Mouse (Mus musculus) adrenal gland, adult 8-10 months (tissue): ENCODE measurements around the gene Atp2b2. TPM values are rescaled to one million over a fixed set of nuclear protein-coding genes. Genes with fewer than 3 reads are reported as not detected.

Source experiments
- DNase-seq: peaks from one replicate; pipeline ENCODE4 v3.0.0; 2022
- total RNA-seq, 4 experiments: library from RNA; stranded (reverse); gene quantifications; 2 replicates each; pipeline ENCODE4 v1.2.4; 2022

Gene Atp2b2
- total RNA-seq, 4 experiments from 2014 or later: 6.9 to 13.6 (median 10.4) TPM

DNA sequence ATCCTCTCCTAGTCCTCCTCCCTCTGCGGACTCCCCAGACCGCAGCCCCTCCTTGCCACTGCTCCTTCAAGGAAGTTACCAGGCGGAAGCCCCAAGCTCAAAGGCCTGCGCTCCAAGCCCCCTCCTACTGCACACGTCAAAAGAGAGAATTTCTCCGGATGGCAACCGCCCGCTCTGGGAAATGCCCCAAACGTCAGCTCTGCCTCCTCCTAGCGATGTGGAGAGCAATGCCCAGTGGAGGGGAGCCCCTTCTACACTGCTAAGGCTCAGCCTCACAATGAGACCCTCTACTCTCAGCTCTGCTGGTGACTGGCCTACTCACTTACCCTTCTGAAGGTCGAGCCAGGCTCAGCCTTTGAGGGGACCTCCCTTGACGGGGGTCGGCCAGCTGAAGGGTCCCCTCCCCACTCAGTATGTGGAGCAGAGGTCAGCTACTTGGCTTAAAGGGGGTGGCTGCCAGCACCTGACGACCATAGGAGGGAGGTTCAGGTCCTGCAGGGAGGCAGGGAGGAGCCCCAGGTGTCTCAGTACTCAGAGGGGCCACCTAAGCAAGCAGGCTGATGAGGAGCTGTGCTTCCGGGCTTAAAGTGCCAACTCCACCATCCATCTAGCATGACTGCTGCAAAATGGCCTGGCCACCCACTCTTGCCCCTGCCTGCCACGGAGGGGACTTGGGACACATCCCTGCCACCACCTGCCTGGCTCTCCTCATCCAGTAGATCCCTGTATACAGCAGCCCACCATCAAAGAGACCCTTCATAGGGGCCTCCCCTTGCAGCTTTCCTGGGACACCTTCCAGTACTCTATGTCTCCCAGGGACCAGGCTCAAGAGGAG is 152.2 kb downstream of the Atp2b2 start:
- DNase-seq: no peak

DNA sequence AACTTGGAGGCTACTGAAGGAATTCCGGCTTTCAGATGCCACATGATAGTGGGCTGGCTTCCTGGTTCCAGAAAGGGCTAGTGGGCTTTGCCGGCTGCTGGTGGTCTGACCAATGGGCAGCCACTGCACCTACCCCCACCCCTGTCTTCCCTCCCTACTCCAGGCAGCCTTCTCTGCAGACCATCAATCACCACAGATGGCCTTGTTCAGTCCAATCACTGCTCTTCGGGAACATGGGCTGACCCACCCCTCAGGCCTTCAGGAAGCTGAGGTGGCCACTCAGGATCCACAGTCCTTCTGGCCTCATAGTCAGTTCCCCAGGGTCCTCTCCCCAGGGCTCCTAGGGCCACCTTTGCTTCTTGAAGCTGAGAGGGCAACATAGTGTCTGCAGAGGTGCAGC is 153.2 kb downstream of the Atp2b2 start:
- DNase-seq: no peak

DNA sequence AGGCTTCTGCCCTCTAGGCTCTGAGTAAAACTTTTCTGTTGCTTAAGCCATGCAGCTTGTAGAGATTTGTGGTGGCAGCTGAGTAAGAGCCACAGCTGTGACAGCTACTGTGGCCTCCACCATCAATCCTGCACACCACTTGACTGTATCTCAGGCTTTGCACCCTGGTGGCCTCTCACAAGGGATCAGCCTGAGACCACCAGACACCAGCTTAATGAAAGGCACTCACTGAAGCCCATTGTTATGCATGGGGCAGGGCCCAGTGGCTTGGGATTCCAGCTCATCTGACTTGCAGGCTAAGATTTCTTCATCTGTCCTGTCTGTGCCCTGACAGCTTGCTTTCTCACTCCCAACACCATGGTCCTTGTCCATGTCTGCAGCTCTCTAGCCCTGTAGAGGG is 155.5 kb downstream of the Atp2b2 start:
- no peak for DNase-seq

DNA sequence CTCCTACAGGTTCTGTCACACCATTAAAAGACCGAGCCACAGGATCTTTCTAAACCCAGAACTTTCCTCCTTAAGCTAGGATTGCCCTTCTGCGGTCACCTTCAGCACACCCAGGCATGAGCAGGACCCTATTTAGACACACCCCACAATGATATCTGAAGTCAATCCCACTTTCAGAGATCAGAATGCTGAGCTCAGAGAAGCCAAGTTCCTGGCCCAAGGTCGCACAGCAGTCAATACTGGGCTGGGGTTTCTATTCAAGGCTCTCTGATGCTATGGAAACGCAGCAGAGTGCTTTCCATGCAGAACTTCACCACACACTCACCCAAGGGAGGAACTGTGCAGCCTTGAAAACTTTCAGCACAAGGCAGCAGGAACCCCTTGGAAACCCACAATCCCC is 157.6 kb downstream of the Atp2b2 start:
- no peak for DNase-seq

DNA sequence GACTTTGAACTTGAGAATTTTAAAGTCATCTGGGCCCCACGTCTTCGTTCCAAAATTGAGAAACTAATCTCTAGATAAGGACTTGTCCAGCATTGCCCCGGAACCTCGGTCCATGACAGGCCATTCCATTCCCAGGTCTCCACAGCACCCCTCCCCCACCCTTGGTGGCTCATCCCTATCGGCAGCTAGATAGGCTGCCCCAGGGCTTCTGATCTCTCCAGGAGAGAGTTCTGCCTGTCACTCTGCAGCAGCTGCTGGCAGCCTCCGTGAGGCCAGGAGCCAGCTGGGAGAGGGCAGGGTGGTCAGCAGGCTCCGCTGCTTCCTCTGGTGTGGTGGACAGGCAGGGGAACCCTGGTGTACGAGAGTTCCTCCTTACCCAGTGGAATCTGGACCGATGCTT is 159.2 kb downstream of the Atp2b2 start:
- DNase-seq: no peak

DNA sequence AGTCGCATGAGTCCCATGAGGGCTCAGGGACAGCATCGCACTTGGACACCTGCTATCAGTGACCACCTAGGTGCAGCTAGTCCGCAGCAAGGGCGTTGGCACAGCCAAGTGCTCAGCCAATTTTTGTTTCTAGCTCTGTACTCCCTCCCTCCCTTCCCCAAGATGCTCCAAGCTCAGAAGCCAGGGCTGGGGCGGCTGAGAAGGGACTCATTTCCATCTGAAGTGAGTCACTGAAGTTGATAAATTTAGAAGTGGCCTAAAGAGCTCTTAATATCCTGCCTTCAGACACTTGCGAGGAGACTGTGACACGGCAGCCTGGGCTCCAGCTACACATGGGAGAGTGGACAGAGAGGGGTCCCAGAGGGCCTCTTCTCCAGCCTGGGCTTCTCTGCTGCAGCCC is 160.0 kb downstream of the Atp2b2 start:
- no peak for DNase-seq

DNA sequence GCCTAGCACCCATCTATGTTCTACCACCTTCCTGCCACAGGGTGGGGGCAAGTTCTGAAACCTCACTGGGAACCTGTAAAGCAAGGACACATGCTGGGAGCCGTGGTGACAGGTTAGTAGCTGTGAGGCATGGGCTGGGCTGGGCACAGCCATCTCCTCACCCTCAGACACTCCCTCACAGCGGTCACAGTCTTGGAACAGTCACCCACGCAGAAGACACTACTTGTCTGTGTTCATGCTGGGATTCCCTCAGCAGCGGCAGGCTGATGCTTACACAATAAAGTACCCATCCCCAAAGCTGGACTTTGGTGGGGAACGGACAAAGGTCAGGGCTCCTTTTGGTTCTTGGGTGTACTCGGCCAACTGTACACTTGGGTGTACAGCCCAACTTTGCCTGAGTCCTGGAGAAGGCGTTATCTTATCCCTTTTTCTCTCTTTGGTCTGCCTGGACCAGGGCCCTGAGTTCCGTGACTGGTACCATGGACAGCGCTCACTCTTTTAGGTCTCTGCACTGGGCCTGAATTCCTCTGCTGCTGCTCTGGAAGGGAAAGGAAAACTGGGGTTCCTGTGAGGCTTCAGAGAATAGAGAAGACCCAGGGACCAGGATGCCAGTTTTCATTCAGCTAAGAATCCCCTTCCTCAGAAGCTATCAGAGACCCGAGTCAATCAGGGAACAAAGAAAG is 160.7 kb downstream of the Atp2b2 start:
- DNase-seq: no peak

DNA sequence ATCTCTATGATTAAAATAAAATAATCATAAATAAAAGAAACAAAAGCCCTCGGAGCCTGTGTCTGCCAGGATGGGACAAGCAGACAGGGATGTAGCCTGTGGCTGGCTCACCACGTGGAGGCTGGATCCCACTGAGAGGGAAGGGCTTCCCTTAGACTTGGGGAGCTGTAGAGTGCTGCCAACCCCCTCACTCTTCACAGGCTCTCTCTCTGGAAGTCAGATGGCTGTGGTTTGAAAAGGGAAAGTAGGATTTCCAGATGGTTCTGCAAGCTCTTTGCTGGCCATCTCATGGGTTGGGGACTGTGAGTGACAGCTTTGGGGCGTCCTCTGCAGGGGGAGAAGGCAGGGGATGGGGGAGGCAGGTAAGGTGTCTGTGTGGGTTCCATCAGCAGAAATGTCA is 163.0 kb downstream of the Atp2b2 start:
- no peak for DNase-seq

DNA sequence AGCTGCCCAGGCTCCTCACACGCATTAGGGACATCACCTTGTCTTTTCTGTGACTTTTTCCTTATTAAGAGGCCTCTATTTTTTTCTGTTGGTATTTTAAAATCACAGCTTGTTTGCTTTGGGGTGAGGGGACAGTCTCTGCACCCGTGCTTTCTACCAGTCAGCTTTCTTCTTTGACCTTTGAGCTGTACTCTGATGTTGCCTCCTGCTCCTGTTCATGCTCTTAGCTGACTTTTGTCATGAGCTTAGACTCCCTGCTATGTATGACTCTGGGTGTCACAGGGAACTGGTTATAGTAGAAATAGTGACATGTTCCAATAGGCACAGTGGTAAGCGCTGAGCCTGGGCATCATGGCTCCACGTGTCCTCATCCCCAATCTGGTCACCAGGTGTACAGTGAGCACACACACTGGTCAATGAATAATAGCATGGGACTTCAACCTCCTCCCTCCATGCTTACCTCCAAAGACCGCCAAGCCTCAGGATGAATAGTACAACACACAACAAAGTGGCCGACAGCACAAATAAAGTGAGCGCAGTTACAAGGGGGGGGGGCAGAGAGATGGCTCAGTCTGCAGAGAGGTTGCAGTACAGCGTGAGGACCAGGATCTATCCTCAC is 163.8 kb downstream of the Atp2b2 start:
- no peak for DNase-seq

DNA sequence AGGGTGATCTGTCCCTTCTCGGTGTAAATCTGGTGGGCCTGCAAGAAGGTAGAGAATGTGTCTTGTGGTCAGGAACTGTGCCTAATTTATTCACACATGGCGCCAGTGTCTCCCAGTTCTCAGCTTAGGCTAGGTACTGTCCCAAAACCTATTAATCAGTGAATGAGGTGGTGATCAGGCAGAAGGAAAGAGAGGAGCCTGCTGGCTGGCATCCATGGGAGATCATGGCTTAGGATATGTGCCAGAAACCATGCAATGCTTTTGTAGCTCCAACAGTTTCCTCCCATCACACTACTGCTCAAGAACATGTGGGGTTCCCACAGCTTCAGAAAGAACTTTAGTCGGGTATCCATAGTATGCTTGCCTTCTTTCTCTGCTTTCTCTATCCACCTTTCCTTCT is 165.8 kb downstream of the Atp2b2 start:
- DNase-seq: no peak

DNA sequence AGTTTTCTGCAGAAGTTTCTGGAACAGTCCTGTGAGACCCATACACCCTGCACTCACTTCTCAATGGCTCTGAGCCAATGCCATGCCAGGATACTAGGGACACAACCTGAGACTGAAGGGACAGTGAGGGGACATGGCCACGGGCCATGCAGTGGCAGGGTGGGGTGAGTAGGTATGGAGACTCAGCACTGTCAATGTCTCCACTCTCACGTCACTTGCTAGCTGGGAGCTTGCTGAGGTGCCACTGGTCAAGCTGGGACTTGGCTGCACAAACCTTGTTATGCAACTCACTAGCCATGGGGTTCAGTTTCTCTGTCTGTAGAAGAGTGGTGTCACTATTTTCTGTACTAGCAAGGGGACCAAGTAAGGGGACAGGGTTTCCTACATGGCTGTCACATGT is 167.2 kb downstream of the Atp2b2 start:
- no peak for DNase-seq

DNA sequence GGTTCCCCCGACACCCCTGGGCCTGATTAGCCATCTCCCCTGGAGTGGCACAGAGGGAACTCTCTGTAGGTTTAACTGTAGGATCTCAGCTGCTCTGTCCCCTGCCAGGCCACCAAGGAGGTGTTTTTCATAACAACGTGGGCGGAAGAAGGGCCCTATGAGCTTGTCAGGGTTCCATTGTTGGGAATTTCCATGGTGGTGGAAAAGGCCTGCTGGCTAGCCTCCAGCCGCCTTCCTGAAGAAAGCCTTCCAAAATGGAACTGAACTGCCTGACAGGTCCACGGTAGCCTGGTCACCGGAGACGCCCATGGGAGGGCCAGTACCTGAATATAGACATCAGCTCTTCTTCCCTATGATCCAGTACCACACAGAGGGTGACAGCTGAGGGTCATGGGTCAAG is 169.8 kb downstream of the Atp2b2 start:
- DNase-seq: no peak

DNA sequence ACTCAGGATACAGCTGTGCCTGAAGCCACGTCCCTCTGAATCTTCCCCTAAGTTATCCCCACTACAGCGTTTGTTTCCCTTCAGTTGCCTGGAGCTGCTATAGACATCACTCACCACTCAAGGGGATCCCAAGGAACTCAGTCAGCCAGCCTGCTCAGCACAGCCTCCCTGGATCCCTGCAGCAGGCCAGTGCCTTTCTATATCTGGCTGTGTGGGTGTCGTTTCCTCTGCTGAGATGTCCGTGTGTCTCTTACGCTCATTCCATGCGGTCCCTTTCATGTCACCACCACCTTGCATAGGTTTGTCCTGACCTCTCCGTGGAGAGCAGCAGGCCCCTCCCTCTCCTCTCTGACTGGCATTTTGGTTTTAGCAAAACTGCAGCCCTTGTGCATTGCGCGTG is 171.6 kb downstream of the Atp2b2 start:
- DNase-seq: no peak

DNA sequence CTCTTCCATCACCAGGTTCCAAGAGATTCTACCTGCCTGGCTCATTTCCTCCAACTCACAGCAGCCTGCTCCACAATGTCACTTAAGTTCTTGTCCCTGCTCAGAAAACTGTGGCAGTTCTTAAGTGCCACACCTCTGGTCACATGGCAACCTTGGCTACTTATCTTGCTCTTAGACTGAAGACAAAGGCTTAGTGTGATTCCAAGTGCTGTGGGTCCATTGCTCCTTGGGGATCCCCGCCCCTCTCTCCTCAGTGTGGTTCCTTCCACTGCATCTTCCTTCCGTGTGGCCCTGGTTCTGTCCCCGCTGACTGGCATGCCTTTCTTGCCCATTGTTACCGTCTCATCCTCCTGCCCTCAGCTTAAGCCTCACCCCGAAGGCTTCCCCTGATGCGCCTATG is 173.9 kb downstream of the Atp2b2 start:
- DNase-seq: no peak

DNA sequence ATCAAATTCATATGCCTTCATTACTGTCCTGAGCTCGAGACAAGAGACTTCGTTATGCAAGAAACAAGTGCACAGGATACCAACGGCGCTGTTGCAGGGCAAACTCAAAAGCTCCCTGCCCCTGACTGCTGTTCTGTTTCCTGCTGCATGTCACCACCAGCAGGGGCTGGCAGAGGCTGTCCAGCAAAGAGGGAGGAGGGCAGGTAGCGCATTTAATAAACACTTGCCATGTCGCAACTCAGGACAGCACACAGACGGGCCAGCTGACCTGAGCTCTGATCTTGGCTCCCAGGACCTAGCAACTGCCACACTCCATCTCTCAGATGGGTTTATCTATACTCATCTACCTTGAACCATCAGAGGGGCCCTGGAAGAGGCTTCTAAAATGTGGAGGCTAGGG is 176.7 kb downstream of the Atp2b2 start:
- no peak for DNase-seq

DNA sequence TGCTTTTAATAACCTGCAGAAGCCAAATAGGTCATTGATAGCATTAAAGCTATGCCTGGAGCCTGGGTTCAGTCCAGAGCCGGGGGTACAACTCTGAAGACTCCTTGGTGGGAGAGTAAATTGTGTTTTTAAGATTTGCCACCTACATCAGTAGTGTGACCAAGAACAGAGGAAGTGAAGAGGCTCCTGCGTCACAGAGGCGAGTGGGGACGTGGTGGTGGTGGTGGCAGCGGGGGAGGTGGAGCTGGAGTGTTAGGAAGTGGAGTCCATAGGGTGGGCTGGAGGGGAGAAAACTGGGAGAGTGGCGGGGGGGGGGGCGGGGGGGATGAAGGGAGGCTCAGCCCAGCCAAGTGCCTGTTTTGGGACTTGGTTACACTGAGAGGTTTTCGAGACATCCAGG is 177.6 kb downstream of the Atp2b2 start:
- DNase-seq: no peak

DNA sequence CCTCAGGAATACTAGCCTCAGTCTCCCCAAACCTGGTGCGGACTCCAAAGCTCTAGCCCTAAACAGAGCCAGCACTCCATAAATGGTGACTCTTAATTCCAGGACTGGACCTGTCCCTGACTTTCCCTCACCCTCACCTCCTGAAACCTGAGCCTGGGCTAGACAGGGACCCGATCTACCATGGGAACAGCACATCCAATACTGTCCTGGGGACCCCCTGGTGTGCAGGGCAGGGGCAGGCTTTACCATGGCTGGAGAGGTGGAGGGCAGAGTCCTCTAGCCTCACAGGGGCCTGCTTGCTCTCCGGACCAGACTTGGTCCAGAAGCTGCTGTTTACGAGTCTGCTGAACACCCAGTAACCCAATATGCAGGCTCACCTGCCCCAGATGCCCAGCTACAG is 179.5 kb downstream of the Atp2b2 start:
- DNase-seq: no peak

DNA sequence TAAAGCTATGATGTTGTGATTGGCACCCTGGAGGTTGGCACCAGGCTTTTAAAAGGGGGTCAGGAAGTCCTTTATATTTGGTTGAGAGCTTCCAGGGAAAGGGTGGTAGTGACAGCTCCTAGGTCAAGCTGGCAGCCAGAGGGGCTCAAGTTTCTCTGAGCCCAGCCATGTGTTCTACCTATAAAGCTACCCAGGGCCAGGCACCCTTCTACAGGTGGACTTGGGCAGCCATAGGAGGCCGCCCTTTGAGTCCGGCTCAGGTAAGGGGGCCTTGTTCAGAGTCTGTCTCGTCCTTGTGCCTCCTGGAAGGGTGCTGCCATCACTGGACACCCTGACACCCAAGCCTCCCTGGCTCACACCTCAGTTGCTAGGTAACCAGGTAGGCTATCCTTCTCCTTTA is 180.5 kb downstream of the Atp2b2 start:
- no peak for DNase-seq

DNA sequence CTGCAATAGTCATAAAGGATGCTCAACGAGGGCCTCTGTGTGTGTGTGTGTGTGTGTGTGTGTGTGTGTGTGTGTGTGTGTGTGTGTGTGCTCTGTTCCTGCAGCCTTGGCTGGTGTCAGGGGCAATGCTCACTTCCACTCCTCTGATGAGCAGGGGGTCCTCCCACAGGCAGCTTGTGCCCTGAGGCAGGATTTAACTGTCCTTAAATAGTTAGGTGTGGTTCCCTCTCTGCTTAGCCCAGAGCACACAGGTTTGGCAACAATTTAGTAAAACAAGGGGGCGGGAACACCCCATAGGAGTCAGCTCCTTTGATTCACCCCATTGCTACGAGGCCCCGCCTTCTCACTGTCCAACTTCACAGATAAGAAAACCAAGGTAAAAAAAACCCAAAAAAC is 181.0 kb downstream of the Atp2b2 start:
- no peak for DNase-seq

DNA sequence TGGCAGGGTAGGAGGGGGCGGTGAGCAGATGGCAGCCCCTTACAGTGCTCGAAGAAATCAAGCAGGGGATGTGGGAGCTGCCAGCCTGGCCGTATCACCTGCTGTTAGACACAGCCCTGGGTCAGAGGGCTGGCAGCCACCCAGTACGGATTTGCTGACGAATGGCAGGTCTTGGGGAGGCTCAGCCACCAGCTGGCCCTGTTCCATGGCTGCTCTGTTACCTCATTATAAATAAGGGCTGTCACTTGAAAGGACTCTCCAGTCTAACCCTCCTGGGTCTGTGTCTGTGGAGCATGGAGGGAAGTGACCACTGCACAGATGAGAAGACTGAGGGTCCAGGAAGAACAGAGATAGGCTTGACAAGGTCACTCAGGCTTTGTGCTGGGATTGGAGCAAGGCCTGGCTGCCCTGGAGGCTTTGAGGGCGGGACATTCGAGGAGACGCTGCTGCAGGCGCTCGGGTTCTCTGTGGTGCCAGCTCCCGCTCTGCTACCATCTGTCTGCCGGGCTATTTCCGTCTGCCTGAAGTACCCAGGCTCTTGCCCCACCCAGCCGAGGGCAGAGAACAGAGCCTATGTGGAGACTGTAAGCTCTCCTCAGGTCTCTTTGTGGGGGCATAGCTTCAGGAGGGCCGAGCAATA is 181.6 kb downstream of the Atp2b2 start:
- no peak for DNase-seq

DNA sequence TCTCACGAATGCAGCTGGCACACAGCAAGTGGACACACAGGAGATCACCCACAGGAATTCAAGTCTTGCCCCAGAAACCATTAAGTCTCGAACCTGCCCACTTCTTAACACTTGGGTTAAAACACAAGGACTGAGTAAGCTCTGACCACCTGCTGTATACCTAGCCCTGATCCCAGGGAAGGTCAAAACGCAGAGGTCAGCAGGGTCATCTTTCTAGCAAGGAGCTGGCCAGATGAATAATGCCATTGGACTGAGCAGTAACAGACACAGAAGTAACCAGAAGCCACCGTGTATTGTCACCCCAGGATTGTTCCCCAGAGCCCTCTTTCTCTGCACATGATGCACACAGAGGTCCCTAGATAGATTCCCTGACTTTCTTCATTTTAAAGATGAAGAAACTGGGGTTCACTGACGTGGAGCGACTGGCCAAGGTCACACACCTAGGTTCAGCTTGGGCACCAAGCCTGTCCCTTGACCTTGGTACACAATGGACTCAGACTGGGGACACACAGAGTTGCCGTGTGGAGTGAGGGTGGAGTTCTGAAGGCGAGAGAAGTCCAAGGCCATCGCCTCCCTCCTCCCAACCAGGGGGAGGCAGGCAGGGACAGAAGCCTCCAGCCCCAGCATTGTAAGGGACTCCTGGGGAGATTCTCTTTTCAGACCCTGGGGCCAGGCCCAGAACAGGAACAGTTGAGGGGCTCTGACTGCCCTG is 182.2 kb downstream of the Atp2b2 start:
- DNase-seq: no peak

DNA sequence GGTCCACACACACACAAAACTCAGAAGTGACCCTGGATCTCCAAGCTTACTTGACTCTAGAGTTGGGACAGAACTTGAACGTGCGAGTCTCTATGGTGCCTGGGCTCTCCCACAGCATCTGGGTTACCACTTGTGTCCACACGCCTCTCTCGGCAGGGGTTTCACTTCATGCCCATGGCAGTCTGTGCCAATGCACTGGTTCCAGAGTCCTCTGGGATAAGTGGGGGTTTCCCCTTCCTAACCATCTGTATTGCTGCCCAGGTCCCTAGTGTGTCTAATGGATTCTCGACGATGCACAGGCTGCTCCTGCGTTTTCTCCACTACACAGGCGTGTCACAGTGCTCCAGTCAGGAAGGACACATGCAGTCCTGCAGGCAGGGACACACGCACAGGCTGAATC is 184.1 kb downstream of the Atp2b2 start:
- no peak for DNase-seq
